Mouse (Mus musculus): ENCODE measurements around the gene Chmp4b.

GRCm38 (mm10) chr2:154642005-154642459 lies 9.5 kb upstream of the Chmp4b start:
- TF ChIP-seq CTCF (IDR thresholded peaks at IDR 0.05; ENCODE audit: low read depth, low read length) (no peak), POLR2A (IDR thresholded peaks at IDR 0.05; ENCODE audit: insufficient read depth, low read length) (no peak), EP300 (IDR thresholded peaks at IDR 0.05; ENCODE audit: insufficient read depth, low read depth, low read length) (no peak)
